Mouse (Mus musculus): Measurements from ENCODE around the gene Plau. TPM values are rescaled to one million over a fixed set of nuclear protein-coding genes. Genes with fewer than 3 reads are reported as not detected.

Plau gene
- total RNA-seq, 2 experiments from 2014 or later: 1.6 TPM; not detected in 1

- no peak for ATAC-seq (replicated peaks; ENCODE audit: low FRiP score, poor library complexity, severe bottlenecking)
Measured at GRCm38 (mm10) chr14:20841526-20841925, 5.1 kb downstream of the Plau start.

- ATAC-seq (replicated peaks; ENCODE audit: low FRiP score, poor library complexity, severe bottlenecking): no peak
Measured at GRCm38 (mm10) chr14:20842629-20843028, 6.2 kb downstream of the Plau start.

GRCm38 (mm10) chr14:20844126-20844525 is 7.7 kb downstream of the Plau start:
- ATAC-seq (replicated peaks; ENCODE audit: low FRiP score, poor library complexity, severe bottlenecking): no peak

- ATAC-seq (replicated peaks; ENCODE audit: low FRiP score, poor library complexity, severe bottlenecking): no peak
Measured at GRCm38 (mm10) chr14:20844671-20845576, 8.5 kb downstream of the Plau start.

- no peak for ATAC-seq (replicated peaks; ENCODE audit: low FRiP score, poor library complexity, severe bottlenecking)
Measured at GRCm38 (mm10) chr14:20845577-20846088, 9.2 kb downstream of the Plau start.

- ATAC-seq (replicated peaks; ENCODE audit: low FRiP score, poor library complexity, severe bottlenecking): no peak
Measured at GRCm38 (mm10) chr14:20846214-20846613, 9.8 kb downstream of the Plau start.

GRCm38 (mm10) chr14:20847637-20848129 is 11.2 kb downstream of the Plau start:
- no peak for ATAC-seq (replicated peaks; ENCODE audit: low FRiP score, poor library complexity, severe bottlenecking)

- no peak for ATAC-seq (replicated peaks; ENCODE audit: low FRiP score, poor library complexity, severe bottlenecking)
Measured at GRCm38 (mm10) chr14:20849753-20850152, 13.3 kb downstream of the Plau start.

- ATAC-seq (replicated peaks; ENCODE audit: low FRiP score, poor library complexity, severe bottlenecking): no peak
Measured at GRCm38 (mm10) chr14:20850498-20850897, 14.0 kb downstream of the Plau start.

GRCm38 (mm10) chr14:20851776-20852175 is 15.3 kb downstream of the Plau start:
- ATAC-seq (replicated peaks; ENCODE audit: low FRiP score, poor library complexity, severe bottlenecking): no peak

- no peak for ATAC-seq (replicated peaks; ENCODE audit: low FRiP score, poor library complexity, severe bottlenecking)
Measured at GRCm38 (mm10) chr14:20861152-20861551, 24.7 kb downstream of the Plau start.

GRCm38 (mm10) chr14:20861559-20861958 is 25.1 kb downstream of the Plau start:
- ATAC-seq (replicated peaks; ENCODE audit: low FRiP score, poor library complexity, severe bottlenecking): no peak

- ATAC-seq (replicated peaks; ENCODE audit: low FRiP score, poor library complexity, severe bottlenecking): no peak
Measured at GRCm38 (mm10) chr14:20863306-20864065, 27.0 kb downstream of the Plau start.

GRCm38 (mm10) chr14:20864192-20864591 is 27.7 kb downstream of the Plau start:
- ATAC-seq (replicated peaks; ENCODE audit: low FRiP score, poor library complexity, severe bottlenecking): no peak

- no peak for ATAC-seq (replicated peaks; ENCODE audit: low FRiP score, poor library complexity, severe bottlenecking)
Measured at GRCm38 (mm10) chr14:20865604-20866003, 29.1 kb downstream of the Plau start.

- no peak for ATAC-seq (replicated peaks; ENCODE audit: low FRiP score, poor library complexity, severe bottlenecking)
Measured at GRCm38 (mm10) chr14:20866365-20866764, 29.9 kb downstream of the Plau start.

GRCm38 (mm10) chr14:20870110-20870509 is 33.6 kb downstream of the Plau start:
- ATAC-seq (replicated peaks; ENCODE audit: low FRiP score, poor library complexity, severe bottlenecking): no peak

GRCm38 (mm10) chr14:20871495-20871894 is 35.0 kb downstream of the Plau start:
- ATAC-seq (replicated peaks; ENCODE audit: low FRiP score, poor library complexity, severe bottlenecking): no peak

- peak; percentile 80 for ATAC-seq (replicated peaks; ENCODE audit: low FRiP score, poor library complexity, severe bottlenecking)
Measured at GRCm38 (mm10) chr14:20873307-20873706, 36.8 kb downstream of the Plau start.

- ATAC-seq (replicated peaks; ENCODE audit: low FRiP score, poor library complexity, severe bottlenecking): 0 out of 2 replicates have a peak, but pooled peaks have one; percentile 14
Measured at GRCm38 (mm10) chr14:20873931-20874330, 37.5 kb downstream of the Plau start.
